Mouse (Mus musculus) olfactory bulb, adult 2 months (tissue): ENCODE results near the gene Slc51b. TPM values are rescaled to one million over a fixed set of nuclear protein-coding genes. Genes with fewer than 3 reads are reported as not detected.

Experiments used
- H3K27ac ChIP-seq: fragments of 200-500 bp; 2 replicates; pipeline ENCODE4 v1.5.1; 2012; ENCODE audit warnings: low read depth, low read length; ENCODE audit not compliant: insufficient read depth
- H3K4me1 ChIP-seq: fragments of 200-500 bp; 2 replicates; pipeline ENCODE4 v1.6.1; 2012; ENCODE audit warnings: low read length; ENCODE audit not compliant: control insufficient read depth, insufficient read depth
- H3K4me3 ChIP-seq: fragments of 200-500 bp; 2 replicates; pipeline ENCODE4 v1.5.1; 2012; ENCODE audit warnings: mild to moderate bottlenecking, low read depth, low read length, moderate library complexity; ENCODE audit not compliant: insufficient read depth
- CTCF ChIP-seq: fragments of 200-500 bp; IDR thresholded peaks from 2 replicates; pipeline ENCODE4 v1.5.1; 2012; ENCODE audit warnings: low read depth, mild to moderate bottlenecking, low read length, moderate library complexity; ENCODE audit not compliant: insufficient read depth
- POLR2A ChIP-seq: fragments of 200-500 bp; IDR thresholded peaks from 2 replicates; pipeline ENCODE4 v1.6.1; 2012; ENCODE audit warnings: mild to moderate bottlenecking, low read depth, low read length, moderate library complexity; ENCODE audit not compliant: insufficient read depth
- WGBS: fragments of 180-500 bp; shearing (Covaris S2); methylation state at CpG from one replicate; pipeline ENCODE4 v1.1.7; 2018; 5-methylcytosine and 5-hydroxymethylcytosine counted together
- polyA plus RNA-seq: library from polyadenylated mRNA; stranded (reverse); fragments of >200 nt; gene quantifications from 2 replicates; pipeline ENCODE4 v1.2.4, GENCODE M21; 2012; ENCODE audit warnings: low replicate concordance; ENCODE audit not compliant: missing spikeins, insufficient read depth, insufficient read length

The Slc51b gene
- polyA plus RNA-seq, 1 experiment: not detected

DNA sequence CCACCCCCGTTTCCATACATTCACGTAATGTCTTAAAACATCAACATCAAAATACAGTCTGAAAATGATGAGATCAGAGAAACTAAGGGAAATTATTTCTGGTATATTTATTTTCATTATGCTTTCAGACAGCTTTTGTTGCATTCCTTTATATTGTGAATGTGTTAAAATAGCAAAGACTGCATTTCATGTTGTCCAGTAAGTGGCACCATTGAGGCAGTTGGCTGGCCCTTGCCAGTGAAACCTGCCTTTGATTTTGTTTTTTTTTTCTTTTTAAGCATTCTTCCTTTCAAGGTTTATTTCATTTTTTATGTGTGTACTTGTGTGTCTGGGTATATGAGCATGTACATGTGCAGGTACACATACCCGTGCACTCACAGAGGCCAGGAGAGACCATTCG, 21.9 kb upstream of the Slc51b start:
- H3K4me1 ChIP-seq: no peaks in the 10 kb centered on the region
- WGBS: 98% methylated on average over 4 of the region's 4 CpGs
- no peak for TF ChIP-seq POLR2A
- TF ChIP-seq CTCF: no peak

DNA sequence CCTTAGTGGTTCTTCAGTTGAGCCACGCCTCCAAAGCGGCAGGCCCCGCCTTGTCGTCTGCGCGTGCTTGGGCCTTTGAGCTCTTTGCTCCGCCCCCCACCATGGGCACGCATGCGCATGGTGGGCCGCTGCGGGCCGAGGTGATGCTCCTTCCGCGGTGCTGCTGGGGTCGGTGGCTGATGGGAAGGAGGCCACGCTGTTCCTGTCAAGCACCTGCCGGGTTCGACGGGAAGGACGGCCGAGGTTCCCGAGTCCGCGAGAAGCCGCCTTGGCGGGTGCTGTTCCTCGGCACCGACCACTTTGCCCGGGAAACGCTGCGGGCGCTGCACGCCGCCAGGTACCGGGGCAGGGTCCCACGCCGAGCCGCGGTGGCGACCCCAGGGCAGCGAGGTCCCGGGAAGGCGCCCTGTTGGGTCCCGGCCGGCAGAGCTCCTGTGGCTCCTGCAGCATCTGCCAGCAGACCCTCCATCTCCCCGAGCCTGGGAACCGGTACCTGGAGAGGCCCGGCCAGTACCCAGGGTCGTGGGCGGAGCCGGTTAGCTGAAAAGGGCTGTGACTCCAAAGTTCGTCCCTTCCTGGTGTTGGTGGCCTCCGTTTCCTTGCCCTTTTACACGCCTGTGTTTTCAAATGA, 13.0 kb upstream of the Slc51b start, which contains the start of gene Mtfmt:
Gene Mtfmt, plus strand, starts transcription at position 112 of the 631 bp plus-strand sequence.
- no peaks in the 10 kb centered on the region for H3K4me1 ChIP-seq
- H3K4me3 ChIP-seq: peak within 1 kb of the TSS; percentile 87
- under 1% methylated on average over 54 of the region's 54 CpGs for WGBS
- TF ChIP-seq CTCF (no peak), POLR2A (peak; percentile 79)
- H3K27ac ChIP-seq: no peak within 1 kb of the TSS

More for the DNA sequence above, 21.9 kb upstream of the Slc51b start:
- no peak overlapping the region for H3K4me3 ChIP-seq
- H3K27ac ChIP-seq: no peak overlapping the region

DNA sequence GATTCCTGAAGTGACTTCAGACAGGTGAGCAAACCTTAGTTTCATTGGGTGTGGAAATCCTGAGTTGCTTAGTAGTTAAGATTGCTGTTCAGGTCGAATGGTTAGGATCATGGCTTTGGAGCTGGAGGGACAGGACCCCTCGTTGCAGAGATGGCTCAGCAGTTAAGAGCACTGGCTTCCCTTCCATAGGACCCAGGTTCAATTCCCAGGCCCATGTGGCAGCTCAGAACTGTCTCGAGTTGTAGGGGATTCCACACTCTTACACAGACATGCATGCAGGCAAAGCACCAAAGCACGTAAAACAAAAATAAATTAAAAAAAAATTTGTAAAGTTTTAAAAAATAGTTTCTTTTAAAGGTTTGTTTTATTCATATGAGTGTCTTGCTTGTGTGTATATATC, 12.5 kb upstream of the Slc51b start:
- TF ChIP-seq POLR2A: no peak
- Histone ChIP-seq H3K4me1 (no peaks in the 10 kb centered on the region), H3K27ac (no peak overlapping the region), H3K4me3 (no peak overlapping the region)
- WGBS: 60% methylated on average over 4 of the region's 4 CpGs

DNA sequence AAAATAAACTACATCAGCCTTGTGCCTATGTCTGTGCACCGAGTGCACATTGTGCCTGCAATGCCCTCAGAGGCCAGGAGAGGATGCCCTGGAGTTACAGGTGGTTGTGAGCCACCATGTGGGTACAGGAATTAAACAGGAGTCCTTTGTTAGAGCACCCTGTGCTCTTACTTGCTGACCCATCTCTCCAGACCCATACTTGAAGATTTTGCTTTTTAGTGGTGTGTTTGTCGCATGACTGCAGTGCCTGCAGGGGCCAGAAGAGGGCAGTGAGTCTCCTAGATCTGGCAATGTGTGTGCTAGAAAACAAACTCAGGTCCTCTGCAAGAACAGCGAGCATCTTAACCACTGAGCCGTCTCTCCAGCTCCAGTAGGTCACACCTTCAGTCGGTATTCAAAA, 11.4 kb upstream of the Slc51b start:
- 63% methylated on average over 5 of the region's 5 CpGs for WGBS
- H3K4me3 ChIP-seq: no peak overlapping the region
- TF ChIP-seq POLR2A (no peak), CTCF (no peak)
- no peak overlapping the region for H3K27ac ChIP-seq
- no peaks in the 10 kb centered on the region for H3K4me1 ChIP-seq

DNA sequence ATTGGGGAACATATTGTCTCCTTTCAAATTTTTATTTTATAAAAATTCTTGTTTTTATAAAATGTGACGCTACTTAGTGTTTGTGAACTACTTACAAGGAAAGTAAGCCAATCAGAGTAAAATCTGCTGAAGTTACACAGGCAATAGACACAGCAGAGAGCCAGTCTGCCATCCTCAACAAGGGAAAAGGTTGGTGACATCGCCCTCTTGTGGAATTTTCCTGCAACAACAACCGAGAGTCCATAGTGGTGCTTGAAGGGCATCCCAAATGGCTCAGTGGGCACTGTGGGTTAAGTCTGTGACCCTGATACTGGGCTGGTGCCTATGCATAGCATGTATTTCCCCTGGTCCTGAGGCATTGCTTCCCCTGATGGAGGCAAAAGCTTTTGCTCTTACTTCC, 9.5 kb upstream of the Slc51b start:
- WGBS: 3% methylated on average over 3 of the region's 3 CpGs
- no peak overlapping the region for H3K27ac ChIP-seq

DNA sequence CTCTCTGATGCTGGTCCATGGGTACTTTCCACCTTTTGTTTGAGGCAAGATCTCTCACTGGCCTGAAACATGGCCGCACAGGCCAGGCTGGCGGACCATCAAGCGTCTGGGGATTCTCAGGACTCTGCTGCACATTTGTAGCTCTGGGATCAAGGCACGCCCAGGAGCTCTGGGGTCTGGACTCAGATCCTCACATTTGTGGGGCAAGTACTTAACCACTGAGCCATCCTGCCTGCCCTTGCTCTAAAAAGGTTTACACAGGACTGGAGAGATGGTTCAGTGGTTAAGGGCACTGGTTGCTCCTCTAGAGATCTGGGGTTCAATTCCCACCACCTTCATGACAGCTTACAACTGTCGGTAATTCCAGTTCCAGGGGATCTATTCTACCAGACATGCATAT, 8.2 kb upstream of the Slc51b start:
- no peak for TF ChIP-seq POLR2A
- no peak for TF ChIP-seq CTCF
- Histone ChIP-seq H3K4me1 (no peaks in the 10 kb centered on the region), H3K4me3 (no peak overlapping the region), H3K27ac (no peak overlapping the region)
- 97% methylated on average over 5 of the region's 5 CpGs for WGBS

More for the DNA sequence above, 9.5 kb upstream of the Slc51b start:
- Histone ChIP-seq H3K4me3 (no peak overlapping the region), H3K4me1 (no peaks in the 10 kb centered on the region)
- TF ChIP-seq POLR2A: no peak
- TF ChIP-seq CTCF: peak; percentile 46; the same call in 1 of the 2 replicates

DNA sequence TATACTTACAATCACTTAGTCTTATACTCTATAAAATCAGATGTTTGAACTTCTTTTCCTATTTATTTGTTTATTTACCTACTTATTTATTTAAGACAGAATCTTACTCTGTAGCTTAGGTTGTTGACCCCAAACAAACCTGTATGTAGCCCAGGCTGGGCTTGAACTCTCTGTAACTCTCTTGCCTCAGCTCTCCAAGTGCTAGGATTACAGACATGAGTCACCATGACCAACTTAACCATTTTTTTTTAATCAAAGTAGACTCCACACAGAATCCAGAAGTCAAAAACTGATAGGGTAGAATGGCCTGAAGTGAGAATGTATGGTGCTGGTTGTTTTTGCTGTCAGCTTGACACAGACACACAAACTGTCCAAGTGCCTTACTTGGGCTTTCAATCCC, 7.6 kb upstream of the Slc51b start:
- no peaks in the 10 kb centered on the region for H3K4me1 ChIP-seq
- no peak for TF ChIP-seq CTCF
- no peak for TF ChIP-seq POLR2A
- H3K27ac ChIP-seq: no peak overlapping the region
- H3K4me3 ChIP-seq: no peak overlapping the region

DNA sequence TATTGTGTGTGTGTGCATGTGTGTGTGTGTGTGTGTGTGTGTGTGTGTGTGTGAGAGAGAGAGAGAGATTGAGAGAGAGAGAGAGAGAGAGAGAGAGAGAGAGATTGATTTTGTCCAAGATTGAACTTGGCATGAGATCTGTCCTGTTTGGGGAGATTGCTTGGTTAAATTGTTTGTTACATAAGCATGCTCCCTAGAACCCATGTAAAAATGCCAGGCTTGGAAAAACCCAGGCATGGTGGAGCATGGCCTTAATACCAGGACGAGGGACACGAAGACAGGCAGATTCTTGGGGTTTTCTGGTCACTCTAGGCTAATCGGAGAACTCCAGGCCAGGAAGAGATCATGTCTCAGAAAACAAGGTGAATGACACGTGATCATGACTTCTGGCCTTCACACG, 5.2 kb upstream of the Slc51b start:
- Histone ChIP-seq H3K4me1 (no peaks in the 10 kb centered on the region), H3K4me3 (no peak overlapping the region), H3K27ac (no peak overlapping the region)
- WGBS: 93% methylated on average over 5 of the region's 5 CpGs
- no peak for TF ChIP-seq CTCF
- no peak for TF ChIP-seq POLR2A

DNA sequence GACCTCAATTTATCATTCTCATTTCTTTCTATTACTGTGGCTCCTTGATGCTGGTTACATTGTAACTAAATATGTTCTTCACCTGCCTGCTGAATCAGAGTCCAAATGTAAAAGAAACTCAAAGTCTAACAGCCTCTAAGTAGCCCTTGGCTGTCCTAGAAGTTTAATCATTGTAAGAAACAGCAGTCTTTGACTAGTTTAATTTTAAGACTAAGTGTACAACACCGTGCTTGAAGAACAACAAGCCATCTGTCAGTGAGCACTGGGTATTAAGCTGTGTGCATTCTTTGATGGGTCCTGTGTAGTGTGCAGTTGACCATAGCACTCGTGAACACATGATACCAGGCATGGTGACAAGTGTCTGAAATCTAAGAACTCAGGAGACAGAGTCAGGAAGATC, 4.8 kb upstream of the Slc51b start:
- no peak overlapping the region for H3K4me3 ChIP-seq
- TF ChIP-seq POLR2A (no peak), CTCF (no peak)
- no peaks in the 10 kb centered on the region for H3K4me1 ChIP-seq
- 72% methylated on average over 2 of the region's 2 CpGs for WGBS
- no peak overlapping the region for H3K27ac ChIP-seq

DNA sequence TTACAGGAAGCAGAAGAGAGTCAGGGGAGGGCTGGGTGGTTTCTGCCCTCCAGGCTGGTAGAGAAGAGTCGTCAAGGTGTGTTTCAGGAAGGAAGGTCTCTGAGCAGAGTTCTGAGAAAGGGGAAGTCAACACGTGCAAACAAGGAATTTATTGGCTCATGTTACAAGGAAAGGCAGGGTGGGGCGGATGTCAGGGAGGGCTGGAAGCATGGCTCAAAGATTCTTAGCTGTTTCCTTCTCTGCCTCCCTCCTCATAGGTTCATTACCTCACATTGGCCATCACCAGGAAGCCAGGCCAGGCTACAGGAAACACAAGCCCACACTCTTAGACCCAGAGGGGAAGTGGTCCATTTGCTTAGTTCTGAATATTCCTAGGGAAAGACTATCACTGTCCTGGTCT, 1.6 kb upstream of the Slc51b start:
- Histone ChIP-seq H3K4me1 (no peaks in the 10 kb centered on the region), H3K4me3 (no peak overlapping the region), H3K27ac (no peak overlapping the region)
- TF ChIP-seq CTCF (no peak), POLR2A (no peak)
- 62% methylated on average over 3 of the region's 3 CpGs for WGBS
